Mouse (Mus musculus) thymus, postnatal 0 days (tissue): ENCODE data around the gene Map3k20. TPM values are rescaled to one million over a fixed set of nuclear protein-coding genes. Genes with fewer than 3 reads are reported as not detected.

Experiments
- DNase-seq: peaks from one replicate; pipeline ENCODE4 v3.0.0-alpha.2; 2015; ENCODE audit warnings: low spot score
- polyA plus RNA-seq: library from polyadenylated mRNA; unstranded; fragments of >200 nt; fragmentation: Nextera tagmentation; extraction: Ambion mirVana; gene quantifications from 2 replicates; pipeline ENCODE4 v1.2.1, GENCODE M21; 2015

Map3k20 gene
- 8.3 and 9.4 TPM in 2 replicates for polyA plus RNA-seq

DNA sequence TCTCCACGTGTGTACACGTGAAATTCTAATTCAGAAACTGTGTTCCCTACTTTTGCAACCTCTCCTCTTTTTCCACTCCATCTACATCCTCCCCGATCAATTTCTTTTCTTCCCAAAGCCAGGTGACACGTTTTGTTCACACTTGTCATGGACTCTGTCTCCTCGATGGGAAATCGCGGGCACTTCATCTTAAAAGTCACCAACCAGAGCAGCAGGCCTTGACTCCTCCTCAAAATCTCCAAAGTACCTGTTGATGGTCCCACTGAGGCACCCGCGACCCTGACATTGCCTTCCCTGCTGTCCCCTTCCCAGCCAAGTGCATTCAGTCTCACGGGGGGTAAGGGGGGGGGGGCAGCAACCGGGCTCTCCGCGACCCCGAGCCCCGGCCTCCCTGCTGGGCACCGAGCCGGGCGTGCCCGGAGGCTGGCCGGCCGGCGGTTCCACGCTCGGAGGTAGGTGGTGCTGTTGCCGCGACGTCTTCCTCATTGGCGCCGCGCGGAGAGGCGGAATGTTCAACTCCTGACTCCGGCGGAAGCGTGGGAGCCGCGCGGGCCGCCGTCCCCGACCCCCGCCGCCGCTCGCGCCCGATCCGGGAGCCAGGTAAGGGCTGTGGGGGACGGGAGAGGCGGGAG, at the start of gene Map3k20:
Gene Map3k20, plus strand, starts transcription at position 382 of the 632 bp plus-strand sequence.
- peak; percentile 48 for DNase-seq

GRCm38 (mm10) chr2:72238421-72238820, 47.0 kb upstream of the Map3k20 start:
- no peak for DNase-seq

GRCm38 (mm10) chr2:72238925-72239324, 46.5 kb upstream of the Map3k20 start:
- no peak for DNase-seq

GRCm38 (mm10) chr2:72239456-72239855, 46.0 kb upstream of the Map3k20 start:
- no peak for DNase-seq

DNA sequence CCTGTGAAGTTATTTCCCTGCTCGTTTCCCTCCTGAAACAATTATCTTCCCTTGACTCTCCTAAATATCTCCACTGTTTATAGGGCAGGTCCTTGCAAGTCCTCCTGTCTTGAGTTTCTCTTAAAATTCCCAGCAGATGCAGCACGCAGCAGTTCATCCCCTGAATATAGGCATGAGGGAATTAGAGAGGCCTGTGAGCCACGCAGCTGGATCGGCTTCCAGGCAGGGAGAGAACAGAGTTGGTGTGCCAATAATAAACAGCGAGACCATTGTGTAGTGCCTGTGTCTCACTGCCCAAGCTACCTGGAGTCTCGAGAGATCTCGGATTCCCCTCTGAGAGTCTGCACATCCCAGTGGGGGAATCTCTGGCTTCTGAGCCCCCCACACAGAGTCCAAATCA, 45.4 kb upstream of the Map3k20 start:
- DNase-seq: no peak

- no peak for DNase-seq
Measured at GRCm38 (mm10) chr2:72240691-72241090, 44.7 kb upstream of the Map3k20 start.

GRCm38 (mm10) chr2:72241714-72242472, 43.5 kb upstream of the Map3k20 start:
- DNase-seq: no peak

GRCm38 (mm10) chr2:72242910-72243675, 42.3 kb upstream of the Map3k20 start:
- no peak for DNase-seq

GRCm38 (mm10) chr2:72245631-72246030, 39.8 kb upstream of the Map3k20 start:
- DNase-seq: no peak

GRCm38 (mm10) chr2:72246376-72246775, 39.1 kb upstream of the Map3k20 start:
- DNase-seq: no peak

- DNase-seq: no peak
Measured at GRCm38 (mm10) chr2:72247819-72248218, 37.6 kb upstream of the Map3k20 start.

- DNase-seq: no peak
Measured at GRCm38 (mm10) chr2:72252510-72253505, 32.6 kb upstream of the Map3k20 start.

DNA sequence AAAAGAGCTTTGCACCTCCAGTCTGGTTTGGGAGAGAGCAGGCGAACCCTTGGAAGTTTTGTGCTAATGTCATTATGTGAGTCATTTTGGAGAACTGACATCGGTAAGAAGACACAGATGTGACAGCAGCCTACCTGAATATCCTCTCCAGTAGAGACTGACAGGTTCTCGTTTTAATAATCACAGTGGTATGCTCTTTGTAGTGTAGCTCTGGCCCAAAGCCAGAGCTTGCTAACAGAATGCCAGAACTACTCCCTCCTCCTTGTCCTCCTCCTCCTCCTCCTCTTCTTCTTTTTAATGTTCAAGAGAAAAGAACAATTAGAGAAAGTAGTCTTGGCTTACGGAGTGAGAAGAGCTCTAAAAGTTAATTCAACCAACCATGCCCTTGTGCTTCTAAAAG, 31.6 kb upstream of the Map3k20 start:
- no peak for DNase-seq

DNA sequence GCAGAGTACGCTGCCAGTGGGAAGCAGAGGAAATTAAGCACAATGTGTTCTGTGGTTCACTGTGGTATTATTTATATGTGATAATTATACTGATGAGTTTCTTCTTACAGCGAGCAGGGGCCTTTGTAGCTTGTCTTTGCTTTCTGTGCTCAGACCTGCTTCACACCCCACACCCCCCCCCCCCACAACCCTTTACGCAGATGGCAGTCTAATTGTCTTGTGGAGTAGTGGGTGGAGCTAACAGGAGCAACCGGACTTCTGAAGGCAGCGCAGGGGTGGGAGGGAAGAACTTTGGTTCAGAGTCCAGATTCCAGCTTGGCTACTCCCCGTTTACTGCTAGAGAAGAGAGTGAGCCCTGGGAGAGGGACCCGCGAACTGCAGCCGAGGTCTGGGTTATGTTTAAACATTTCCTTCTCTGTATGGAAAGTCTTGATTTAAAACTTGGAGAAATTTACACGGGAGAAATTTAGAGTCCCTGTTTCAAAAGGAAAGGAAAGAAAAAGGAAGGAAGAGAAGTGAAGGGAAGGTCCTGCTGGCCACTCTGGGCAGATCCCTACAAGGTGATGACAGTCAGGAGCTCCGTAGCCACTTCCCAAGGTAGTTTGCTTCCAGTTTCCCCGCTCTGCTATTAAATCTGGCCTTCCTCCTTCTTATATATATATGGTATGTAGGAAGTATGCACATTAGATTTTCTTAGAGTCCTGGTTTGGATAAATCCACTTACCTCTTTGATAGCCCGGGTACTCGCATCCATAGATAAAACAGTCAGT, 30.4 kb upstream of the Map3k20 start:
- DNase-seq: no peak

DNA sequence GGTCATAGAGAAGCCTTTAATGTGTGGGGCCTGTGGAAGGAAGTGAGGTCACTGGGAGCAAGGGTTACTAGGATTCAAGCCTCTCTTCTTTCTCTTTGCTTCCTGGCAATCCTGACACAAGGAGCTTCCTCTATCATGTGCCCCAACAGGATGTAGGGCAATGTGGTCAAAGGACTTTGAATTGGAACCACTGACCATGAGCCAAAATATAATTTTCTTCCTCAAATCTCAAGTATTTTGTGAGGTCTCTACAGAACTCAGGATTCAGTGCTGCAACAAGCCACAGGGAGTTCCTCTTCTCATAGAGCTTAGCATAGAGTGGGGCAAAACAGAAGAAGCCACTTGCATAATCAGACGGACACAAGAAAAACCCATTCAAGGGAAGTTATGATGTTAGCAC, 24.7 kb upstream of the Map3k20 start:
- no peak for DNase-seq

GRCm38 (mm10) chr2:72262814-72263480, 22.5 kb upstream of the Map3k20 start:
- DNase-seq: no peak

DNA sequence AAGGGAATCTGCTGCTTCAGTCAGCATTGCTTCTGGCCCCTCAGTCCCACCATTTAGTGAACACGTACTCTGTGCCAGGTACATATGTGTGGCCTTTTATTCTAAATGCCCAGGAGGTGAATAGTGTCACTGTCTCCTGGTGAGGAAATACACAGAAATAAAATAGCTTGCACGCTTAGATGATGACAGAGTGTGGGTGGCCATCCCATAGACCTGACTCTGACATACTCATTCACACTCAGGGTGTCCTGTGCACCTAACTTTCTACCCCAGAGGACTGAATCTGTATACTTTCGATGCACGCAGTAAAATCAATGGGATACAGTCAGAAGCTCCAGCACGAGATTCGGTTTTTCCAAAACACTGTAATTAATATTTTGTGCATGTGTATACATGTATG, 18.0 kb upstream of the Map3k20 start:
- DNase-seq: no peak

GRCm38 (mm10) chr2:72269651-72270341, 15.6 kb upstream of the Map3k20 start:
- no peak for DNase-seq
